Mouse (Mus musculus): ENCODE data around the gene Mtg2. TPM values are rescaled to one million over a fixed set of nuclear protein-coding genes. Genes with fewer than 3 reads are reported as not detected.

Gene Mtg2
- 10 to 100 TPM; 18.3 to 25.3 TPM for total RNA-seq (2021)

GRCm38 (mm10) chr2:180070481-180071453, at the start of gene Mtg2:
Gene Mtg2, plus strand, starts transcription at chr2:180070588.
- DNase-seq: peak; percentile 95 to 96

- no peak for DNase-seq
These were observed 49.5 kb upstream of the Mtg2 start for GRCm38 (mm10) chr2:180020919-180021318.

- no peak for DNase-seq
These were observed 47.6 kb upstream of the Mtg2 start for GRCm38 (mm10) chr2:180022751-180023150.

GRCm38 (mm10) chr2:180024401-180025098, 45.8 kb upstream of the Mtg2 start, which contains the start of gene Lsm14b:
Gene Lsm14b, plus strand, starts transcription at chr2:180024987.
- DNase-seq: peak; percentile 99

GRCm38 (mm10) chr2:180025135-180025860, 45.1 kb upstream of the Mtg2 start:
- no peak for DNase-seq

- DNase-seq: no peak
These were observed 44.6 kb upstream of the Mtg2 start for GRCm38 (mm10) chr2:180025861-180026200.

GRCm38 (mm10) chr2:180027768-180028167, 42.6 kb upstream of the Mtg2 start:
- no peak for DNase-seq

GRCm38 (mm10) chr2:180031270-180031669, 39.1 kb upstream of the Mtg2 start:
- DNase-seq: no peak

- DNase-seq: no peak
These were observed 37.5 kb upstream of the Mtg2 start for GRCm38 (mm10) chr2:180032925-180033324.

GRCm38 (mm10) chr2:180033956-180034355, 36.4 kb upstream of the Mtg2 start:
- no peak for DNase-seq

- no peak for DNase-seq
These were observed 35.6 kb upstream of the Mtg2 start for GRCm38 (mm10) chr2:180034753-180035152.

- no peak for DNase-seq
These were observed 30.0 kb upstream of the Mtg2 start for GRCm38 (mm10) chr2:180040406-180040805.

GRCm38 (mm10) chr2:180041577-180042255, 28.7 kb upstream of the Mtg2 start:
- DNase-seq: peak in 1 of 2 experiments; percentile 37

- peak; percentile 87 to 89 for DNase-seq
These were observed 28.0 kb upstream of the Mtg2 start, which contains the start of the genes Psma7 and Ss18l1 for GRCm38 (mm10) chr2:180042256-180042857. Gene Psma7, minus strand, starts transcription at chr2:180042433. Gene Ss18l1, plus strand, starts transcription at chr2:180042509.

GRCm38 (mm10) chr2:180042858-180043515, 27.4 kb upstream of the Mtg2 start:
- peak; percentile 58 to 73 for DNase-seq

- DNase-seq: no peak
These were observed 25.1 kb upstream of the Mtg2 start for GRCm38 (mm10) chr2:180045283-180045682.

- DNase-seq: no peak
These were observed 22.8 kb upstream of the Mtg2 start for GRCm38 (mm10) chr2:180047580-180047979.

GRCm38 (mm10) chr2:180047980-180048635, 22.3 kb upstream of the Mtg2 start:
- DNase-seq: peak; percentile 61 to 69

- DNase-seq: peak; percentile 69 to 72
These were observed 19.4 kb upstream of the Mtg2 start for GRCm38 (mm10) chr2:180050986-180051385.

- DNase-seq: no peak
These were observed 18.2 kb upstream of the Mtg2 start for GRCm38 (mm10) chr2:180051986-180052733.

Measured in layer of hippocampus, postnatal 36 days (tissue).